In the genomic region with DNA sequence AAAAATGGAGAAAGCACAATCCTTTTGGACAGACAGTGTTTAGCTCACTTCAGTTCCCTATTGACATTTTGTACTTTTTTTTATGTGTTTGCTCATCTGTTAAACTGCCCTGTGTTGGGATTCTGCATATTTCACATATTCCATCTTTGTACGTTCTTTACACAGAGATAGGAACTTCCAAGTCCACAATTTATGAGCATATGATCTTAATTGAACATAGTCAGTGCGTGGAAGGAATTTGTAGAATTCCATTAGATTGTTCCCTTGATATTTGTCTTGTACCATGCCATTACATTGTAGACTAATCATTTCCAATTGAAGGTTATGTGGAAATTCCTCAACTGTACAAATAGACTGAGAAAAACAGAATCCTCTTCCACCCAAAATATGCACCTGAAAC, we compare ENCODE assay signal across 15 mouse cellular contexts.
"Had no signal": no experiment of that assay in that cellular context is flagged by ENCODE, and none has a peak within 500 bp of the region (broad histone marks: within the 10 kb centered on the region; RNA-seq: fewer than 3 reads in every experiment).

No protein-coding gene starts in this region.

- H3K4me1 ChIP-seq: neural tube, embryonic 12.5 days; neural tube, embryonic 13.5 days; neural tube, embryonic 15.5 days; stomach, embryonic 15.5 days had no signal

- H3K27ac ChIP-seq: neural tube, embryonic 12.5 days; neural tube, embryonic 13.5 days; neural tube, embryonic 15.5 days; stomach, embryonic 15.5 days; stomach, postnatal 0 days had no signal

- H3K36me3 ChIP-seq: neural tube, embryonic 12.5 days; neural tube, embryonic 13.5 days; neural tube, embryonic 15.5 days; stomach, embryonic 15.5 days had no signal

- H3K27me3 ChIP-seq: neural tube, embryonic 12.5 days; neural tube, embryonic 13.5 days; neural tube, embryonic 15.5 days; stomach, embryonic 15.5 days had no signal

- DNase-seq: retina, postnatal 1 day; right cerebral cortex, adult 18-20 months; right cerebral cortex, postnatal 14 days; right cerebral cortex, postnatal 4 days; spleen, adult 18-20 months; thymus, adult 18-20 months; thymus, postnatal 14 days; thymus, postnatal 25 days; thymus, postnatal 36 days; thymus, postnatal 4 days had no signal

- H3K4me3 ChIP-seq: neural tube, embryonic 12.5 days; neural tube, embryonic 13.5 days; neural tube, embryonic 15.5 days; stomach, embryonic 15.5 days had no signal
